ENCODE assay signal across 20 mouse cellular contexts in the genomic region with DNA sequence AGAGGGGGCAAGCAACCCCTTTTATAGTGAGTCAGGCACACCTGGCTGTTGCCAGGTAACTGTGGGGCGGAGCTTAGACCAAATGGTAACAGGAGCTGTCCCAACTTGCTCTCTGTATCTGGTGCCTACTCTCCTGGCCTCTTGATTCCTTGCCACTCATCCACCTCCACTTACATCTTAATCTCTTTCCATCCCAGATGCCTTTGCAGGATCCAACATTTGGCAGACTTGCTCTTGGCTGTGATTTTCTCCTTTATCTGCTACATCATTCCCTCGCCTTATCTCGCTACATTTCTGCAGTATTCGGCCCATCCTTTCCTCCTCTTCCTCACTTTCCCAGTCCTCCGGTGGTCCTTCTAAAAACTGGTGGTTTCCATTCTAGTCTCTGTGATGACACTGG.
A peak's percentile ranks its signal among the peaks of the same experiment; 100 is the strongest.
DNase-seq lines count a peak whose midpoint lies in the region; ATAC-seq and TF ChIP-seq lines count a peak whose summit lies in the region.
"Had no signal": no experiment of that assay in that cellular context is flagged by ENCODE, and none has a peak within 500 bp of the region (broad histone marks: within the 10 kb centered on the region; RNA-seq: fewer than 3 reads in every experiment).

No protein-coding gene starts in this region.

- peak; percentile 60 for ATAC-seq in frontal cortex, adult (ENCODE audit: low TSS enrichment)
- ATAC-seq: activated CD4-positive, CD25-positive, alpha-beta regulatory T cell, adult 4 months; CD4-positive, CD25-positive, alpha-beta regulatory T cell, adult 4 months; forebrain, embryonic 14.5 days; forebrain, embryonic 16.5 days; Patski had no signal

- H3K27ac ChIP-seq in left cerebral cortex, adult 2 months = peak overlapping the region; percentile 29
- H3K27ac ChIP-seq in forebrain, embryonic 10.5 days = no peak overlapping the region
- H3K27ac ChIP-seq: embryonic facial prominence, embryonic 10.5 days; embryonic facial prominence, embryonic 12.5 days; forebrain, embryonic 12.5 days had no signal

- H3K4me3 ChIP-seq in left cerebral cortex, adult 2 months = no peak overlapping the region
- H3K4me3 ChIP-seq in forebrain, embryonic 10.5 days = no peak overlapping the region
- H3K4me3 ChIP-seq: embryonic facial prominence, embryonic 10.5 days; embryonic facial prominence, embryonic 12.5 days; forebrain, embryonic 12.5 days had no signal

- no peaks in the 10 kb centered on the region for H3K9me3 ChIP-seq in forebrain, embryonic 10.5 days
- H3K9me3 ChIP-seq: embryonic facial prominence, embryonic 10.5 days; embryonic facial prominence, embryonic 12.5 days; forebrain, embryonic 12.5 days; G1E had no signal

- no peak for DNase-seq in frontal cortex, postnatal 14 days (ENCODE audit: low spot score in 2 of 2)
- DNase-seq in left cerebral cortex, adult 2 months (ENCODE audit: extremely low spot score in 1 of 2, low spot score in 2 of 2) = no peak
- no peak for DNase-seq in left cerebral cortex, adult 18-20 months (ENCODE audit: low spot score in 2 of 2)
- no peak for DNase-seq in forebrain, embryonic 10.5 days (ENCODE audit: extremely low spot score, low spot score)
- DNase-seq: adrenal gland, adult 8-10 months; adrenal gland, postnatal 14 days; adrenal gland, postnatal 36 days; B cell, adult 2 months; cerebellum, adult 8-10 months had no signal

- H3K4me1 ChIP-seq in forebrain, embryonic 10.5 days = no peaks in the 10 kb centered on the region
- H3K4me1 ChIP-seq: embryonic facial prominence, embryonic 10.5 days; embryonic facial prominence, embryonic 12.5 days had no signal

- no peaks in the 10 kb centered on the region for H3K36me3 ChIP-seq in forebrain, embryonic 10.5 days (replicated peaks)
- H3K36me3 ChIP-seq: embryonic facial prominence, embryonic 10.5 days; embryonic facial prominence, embryonic 12.5 days; forebrain, embryonic 12.5 days; G1E had no signal

- peaks cover 95% of the 10 kb centered on the region for H3K27me3 ChIP-seq in forebrain, embryonic 10.5 days (ENCODE audit: poor library complexity, severe bottlenecking)
- H3K27me3 ChIP-seq: CH12.LX; embryonic facial prominence, embryonic 12.5 days; Patski had no signal

- intact Hi-C loops in left cerebral cortex, adult 2 months (cut with DNase I) = loop anchor here (2.0 kb wide), 2 partner anchors 16 to 122 kb away; no protein-coding TSS in a partner anchor

- TF ChIP-seq CTCF in left cerebral cortex, adult 2 months (IDR thresholded peaks at IDR 0.05) = no peak

- 96% methylated on average over 4 of the region's 5 CpGs for WGBS in forebrain, embryonic 10.5 days
